Mouse (Mus musculus) MEL (cell line): ENCODE results near the gene Nudt14.

Source experiments
- ELF1 ChIP-seq: IDR thresholded peaks from 2 replicates; pipeline ENCODE4 v1.6.1; 2014; ENCODE audit warnings: low read depth, mild to moderate bottlenecking, inconsistent platforms, low read length, improper control_type of control experiment, moderate library complexity
- EP300 ChIP-seq, 2 experiments: IDR thresholded peaks; 2 replicates each; pipeline ENCODE4 v1.6.1; 2011; ENCODE audit warnings: improper control_type of control experiment in 2 of 2, low read length in 2 of 2, low read depth in 1 of 2, mild to moderate bottlenecking in 1 of 2

GRCm38 (mm10) chr12:112947307-112947706, 5.4 kb upstream of the Nudt14 start:
- TF ChIP-seq EP300 (IDR thresholded peaks at IDR 0.05; ENCODE audit: low read depth in 1 of 2, low read length in 2 of 2) (no peak), ELF1 (no peak)
